Mouse (Mus musculus): ENCODE data around the gene Tbx18. TPM values are rescaled to one million over a fixed set of nuclear protein-coding genes. Genes with fewer than 3 reads are reported as not detected.

The Tbx18 gene
- polyA plus RNA-seq, 1 experiment from 2014 or later: 1.3 TPM

GRCm38 (mm10) chr9:87729316-87730270 lies 1.5 kb downstream of the Tbx18 start:
- peak; percentile 33; the same call in 1 of the 2 replicates for ATAC-seq
- Histone ChIP-seq H3K27me3 (ENCODE audit: control insufficient read depth, insufficient read depth, low read depth, low read length) (peaks cover 20% of the 10 kb centered on the region), H3K27ac (ENCODE audit: low read length) (no peak overlapping the region), H3K4me1 (ENCODE audit: control insufficient read depth, insufficient read depth, low read length) (peaks cover 12% of the 10 kb centered on the region), H3K9me3 (replicated peaks; ENCODE audit: control insufficient read depth, low read length, poor library complexity, severe bottlenecking) (no peaks in the 10 kb centered on the region), H3K4me2 (ENCODE audit: low read length) (peak overlapping the region; percentile 65), H3K4me3 (ENCODE audit: low read depth, low read length) (peak overlapping the region; percentile 38), H3K9ac (ENCODE audit: low read depth, low read length) (no peak overlapping the region), H3K36me3 (ENCODE audit: control insufficient read depth, insufficient read depth, low read length) (no peaks in the 10 kb centered on the region)
- under 1% methylated on average over 75 of the region's 75 CpGs for WGBS

- Histone ChIP-seq H3K4me1 (ENCODE audit: control insufficient read depth, insufficient read depth, low read length) (peaks cover 12% of the 10 kb centered on the region), H3K9me3 (replicated peaks; ENCODE audit: control insufficient read depth, low read length, poor library complexity, severe bottlenecking) (no peaks in the 10 kb centered on the region), H3K27me3 (ENCODE audit: control insufficient read depth, insufficient read depth, low read depth, low read length) (peaks cover 31% of the 10 kb centered on the region), H3K9ac (ENCODE audit: low read depth, low read length) (no peak overlapping the region), H3K36me3 (ENCODE audit: control insufficient read depth, insufficient read depth, low read length) (no peaks in the 10 kb centered on the region), H3K27ac (ENCODE audit: low read length) (no peak overlapping the region), H3K4me3 (ENCODE audit: low read depth, low read length) (no peak overlapping the region), H3K4me2 (ENCODE audit: low read length) (no peak overlapping the region)
- 15% methylated on average over 3 of the region's 3 CpGs for WGBS
- ATAC-seq: no peak
Measured at GRCm38 (mm10) chr9:87728107-87728506, 3.0 kb downstream of the Tbx18 start.

- H3K27me3 ChIP-seq (ENCODE audit: control insufficient read depth, insufficient read depth, low read depth, low read length): peaks cover 29% of the 10 kb centered on the region
- WGBS: 6% methylated on average over 12 of the region's 12 CpGs
- H3K27ac ChIP-seq (ENCODE audit: low read length): no peak overlapping the region
- H3K4me2 ChIP-seq (ENCODE audit: low read length): no peak overlapping the region
- no peaks in the 10 kb centered on the region for H3K9me3 ChIP-seq (replicated peaks; ENCODE audit: control insufficient read depth, low read length, poor library complexity, severe bottlenecking)
- H3K36me3 ChIP-seq (ENCODE audit: control insufficient read depth, insufficient read depth, low read length): no peaks in the 10 kb centered on the region
- H3K4me3 ChIP-seq (ENCODE audit: low read depth, low read length): no peak overlapping the region
- H3K4me1 ChIP-seq (ENCODE audit: control insufficient read depth, insufficient read depth, low read length): peaks cover 12% of the 10 kb centered on the region
- ATAC-seq: no peak
- H3K9ac ChIP-seq (ENCODE audit: low read depth, low read length): no peak overlapping the region
Measured at GRCm38 (mm10) chr9:87727155-87727953, 3.7 kb downstream of the Tbx18 start.

GRCm38 (mm10) chr9:87721793-87722192 lies 9.3 kb downstream of the Tbx18 start:
- no peak overlapping the region for H3K4me3 ChIP-seq (ENCODE audit: low read depth, low read length)
- no peak overlapping the region for H3K27ac ChIP-seq (ENCODE audit: low read length)
- H3K4me2 ChIP-seq (ENCODE audit: low read length): no peak overlapping the region
- no peaks in the 10 kb centered on the region for H3K36me3 ChIP-seq (ENCODE audit: control insufficient read depth, insufficient read depth, low read length)
- no peak overlapping the region for H3K9ac ChIP-seq (ENCODE audit: low read depth, low read length)
- no peaks in the 10 kb centered on the region for H3K9me3 ChIP-seq (replicated peaks; ENCODE audit: control insufficient read depth, low read length, poor library complexity, severe bottlenecking)
- no peaks in the 10 kb centered on the region for H3K4me1 ChIP-seq (ENCODE audit: control insufficient read depth, insufficient read depth, low read length)
- peak; percentile 64 for ATAC-seq
- peaks cover 26% of the 10 kb centered on the region for H3K27me3 ChIP-seq (ENCODE audit: control insufficient read depth, insufficient read depth, low read depth, low read length)
- WGBS: 42% methylated on average over 2 of the region's 2 CpGs

- Histone ChIP-seq H3K4me3 (ENCODE audit: low read depth, low read length) (no peak overlapping the region), H3K4me2 (ENCODE audit: low read length) (no peak overlapping the region), H3K36me3 (ENCODE audit: control insufficient read depth, insufficient read depth, low read length) (no peaks in the 10 kb centered on the region), H3K27ac (ENCODE audit: low read length) (no peak overlapping the region), H3K9ac (ENCODE audit: low read depth, low read length) (no peak overlapping the region), H3K27me3 (ENCODE audit: control insufficient read depth, insufficient read depth, low read depth, low read length) (no peaks in the 10 kb centered on the region), H3K9me3 (replicated peaks; ENCODE audit: control insufficient read depth, low read length, poor library complexity, severe bottlenecking) (no peaks in the 10 kb centered on the region), H3K4me1 (ENCODE audit: control insufficient read depth, insufficient read depth, low read length) (no peaks in the 10 kb centered on the region)
- no peak for ATAC-seq
- 77% methylated on average over 4 of the region's 4 CpGs for WGBS
Measured at GRCm38 (mm10) chr9:87710360-87710759, 20.7 kb downstream of the Tbx18 start.

- no peak overlapping the region for H3K27ac ChIP-seq (ENCODE audit: low read length)
- H3K27me3 ChIP-seq (ENCODE audit: control insufficient read depth, insufficient read depth, low read depth, low read length): no peaks in the 10 kb centered on the region
- no peak overlapping the region for H3K9ac ChIP-seq (ENCODE audit: low read depth, low read length)
- H3K36me3 ChIP-seq (ENCODE audit: control insufficient read depth, insufficient read depth, low read length): no peaks in the 10 kb centered on the region
- no peak for ATAC-seq
- H3K9me3 ChIP-seq (replicated peaks; ENCODE audit: control insufficient read depth, low read length, poor library complexity, severe bottlenecking): no peaks in the 10 kb centered on the region
- no peak overlapping the region for H3K4me2 ChIP-seq (ENCODE audit: low read length)
- H3K4me3 ChIP-seq (ENCODE audit: low read depth, low read length): no peak overlapping the region
- H3K4me1 ChIP-seq (ENCODE audit: control insufficient read depth, insufficient read depth, low read length): no peaks in the 10 kb centered on the region
Measured at GRCm38 (mm10) chr9:87708151-87708550, 22.9 kb downstream of the Tbx18 start.

GRCm38 (mm10) chr9:87702267-87702666 lies 28.8 kb downstream of the Tbx18 start:
- no peaks in the 10 kb centered on the region for H3K27me3 ChIP-seq (ENCODE audit: control insufficient read depth, insufficient read depth, low read depth, low read length)
- no peaks in the 10 kb centered on the region for H3K9me3 ChIP-seq (replicated peaks; ENCODE audit: control insufficient read depth, low read length, poor library complexity, severe bottlenecking)
- no peak overlapping the region for H3K27ac ChIP-seq (ENCODE audit: low read length)
- H3K4me3 ChIP-seq (ENCODE audit: low read depth, low read length): no peak overlapping the region
- ATAC-seq: no peak
- no peak overlapping the region for H3K4me2 ChIP-seq (ENCODE audit: low read length)
- WGBS: 89% methylated on average over 2 of the region's 2 CpGs
- H3K4me1 ChIP-seq (ENCODE audit: control insufficient read depth, insufficient read depth, low read length): no peaks in the 10 kb centered on the region
- no peaks in the 10 kb centered on the region for H3K36me3 ChIP-seq (ENCODE audit: control insufficient read depth, insufficient read depth, low read length)
- no peak overlapping the region for H3K9ac ChIP-seq (ENCODE audit: low read depth, low read length)

- Histone ChIP-seq H3K9me3 (replicated peaks; ENCODE audit: control insufficient read depth, low read length, poor library complexity, severe bottlenecking) (no peaks in the 10 kb centered on the region), H3K27ac (ENCODE audit: low read length) (no peak overlapping the region), H3K36me3 (ENCODE audit: control insufficient read depth, insufficient read depth, low read length) (no peaks in the 10 kb centered on the region), H3K27me3 (ENCODE audit: control insufficient read depth, insufficient read depth, low read depth, low read length) (no peaks in the 10 kb centered on the region), H3K4me2 (ENCODE audit: low read length) (no peak overlapping the region), H3K4me3 (ENCODE audit: low read depth, low read length) (no peak overlapping the region), H3K9ac (ENCODE audit: low read depth, low read length) (no peak overlapping the region), H3K4me1 (ENCODE audit: control insufficient read depth, insufficient read depth, low read length) (no peaks in the 10 kb centered on the region)
- WGBS: 93% methylated on average over 9 of the region's 9 CpGs
- ATAC-seq: no peak
Measured at GRCm38 (mm10) chr9:87686981-87687380, 44.1 kb downstream of the Tbx18 start.

GRCm38 (mm10) chr9:87682247-87682646 lies 48.8 kb downstream of the Tbx18 start:
- WGBS: 62% methylated on average over 11 of the region's 11 CpGs
- H3K9me3 ChIP-seq (replicated peaks; ENCODE audit: control insufficient read depth, low read length, poor library complexity, severe bottlenecking): no peaks in the 10 kb centered on the region
- H3K9ac ChIP-seq (ENCODE audit: low read depth, low read length): no peak overlapping the region
- no peaks in the 10 kb centered on the region for H3K36me3 ChIP-seq (ENCODE audit: control insufficient read depth, insufficient read depth, low read length)
- no peak overlapping the region for H3K4me3 ChIP-seq (ENCODE audit: low read depth, low read length)
- no peak overlapping the region for H3K4me2 ChIP-seq (ENCODE audit: low read length)
- H3K4me1 ChIP-seq (ENCODE audit: control insufficient read depth, insufficient read depth, low read length): no peaks in the 10 kb centered on the region
- H3K27ac ChIP-seq (ENCODE audit: low read length): no peak overlapping the region
- H3K27me3 ChIP-seq (ENCODE audit: control insufficient read depth, insufficient read depth, low read depth, low read length): no peaks in the 10 kb centered on the region
- no peak for ATAC-seq
